ENCODE assay signal across 10 mouse cellular contexts in genomic region chr2:131911341-131911740, GRCm38 (mm10). TPM values are rescaled to one million over a fixed set of nuclear protein-coding genes. Genes with fewer than 3 reads are reported as not detected.
DNase-seq lines count a peak whose midpoint lies in the region; ATAC-seq and TF ChIP-seq lines count a peak whose summit lies in the region.
"Had no signal": no experiment of that assay in that cellular context is flagged by ENCODE, and none has a peak within 500 bp of the region (broad histone marks: within the 10 kb centered on the region; RNA-seq: fewer than 3 reads in every experiment).

No protein-coding gene starts in this region.

- WGBS in embryonic facial prominence, embryonic 11.5 days = 25% methylated on average over 4 of the region's 4 CpGs
- WGBS in embryonic facial prominence, embryonic 10.5 days = 38% methylated on average over 4 of the region's 4 CpGs
- 47% methylated on average over 4 of the region's 4 CpGs for WGBS in midbrain, embryonic 12.5 days
- 54% methylated on average over 4 of the region's 4 CpGs for WGBS in midbrain, embryonic 11.5 days
- 46% methylated on average over 4 of the region's 4 CpGs for WGBS in intestine, postnatal 0 days
- 55% methylated on average over 4 of the region's 4 CpGs for WGBS in stomach, embryonic 16.5 days

- H3K9me3 ChIP-seq in embryonic facial prominence, embryonic 11.5 days (replicated peaks; ENCODE audit: control insufficient read depth, low read length) = no peaks in the 10 kb centered on the region
- no peaks in the 10 kb centered on the region for H3K9me3 ChIP-seq in embryonic facial prominence, embryonic 10.5 days
- H3K9me3 ChIP-seq in midbrain, embryonic 12.5 days = no peaks in the 10 kb centered on the region
- no peaks in the 10 kb centered on the region for H3K9me3 ChIP-seq in midbrain, embryonic 11.5 days (ENCODE audit: control insufficient read depth, low read length)
- no peaks in the 10 kb centered on the region for H3K9me3 ChIP-seq in intestine, postnatal 0 days (ENCODE audit: control insufficient read depth)
- no peaks in the 10 kb centered on the region for H3K9me3 ChIP-seq in stomach, embryonic 16.5 days (replicated peaks; ENCODE audit: control insufficient read depth, low read length)

- no peaks in the 10 kb centered on the region for H3K27me3 ChIP-seq in embryonic facial prominence, embryonic 11.5 days (ENCODE audit: control insufficient read depth, insufficient read depth, low read length)
- peaks cover 24% of the 10 kb centered on the region for H3K27me3 ChIP-seq in embryonic facial prominence, embryonic 10.5 days (replicated peaks; ENCODE audit: low read depth, poor library complexity, severe bottlenecking)
- no peaks in the 10 kb centered on the region for H3K27me3 ChIP-seq in midbrain, embryonic 12.5 days
- H3K27me3 ChIP-seq in midbrain, embryonic 11.5 days (ENCODE audit: control insufficient read depth, insufficient read depth, low read length) = peaks cover 3% of the 10 kb centered on the region; the same call in 1 of the 2 replicates
- no peaks in the 10 kb centered on the region for H3K27me3 ChIP-seq in intestine, postnatal 0 days (replicated peaks; ENCODE audit: control insufficient read depth, insufficient read depth, low read length)
- H3K27me3 ChIP-seq in stomach, embryonic 16.5 days (ENCODE audit: control insufficient read depth, insufficient read depth, low read length) = no peaks in the 10 kb centered on the region

- no peaks in the 10 kb centered on the region for H3K4me1 ChIP-seq in embryonic facial prominence, embryonic 11.5 days (ENCODE audit: control insufficient read depth, insufficient read depth, low read length)
- peaks cover 19% of the 10 kb centered on the region for H3K4me1 ChIP-seq in embryonic facial prominence, embryonic 10.5 days
- H3K4me1 ChIP-seq in midbrain, embryonic 12.5 days = peaks cover 14% of the 10 kb centered on the region
- 0 out of 2 replicates have a peak, but pooled peaks cover 2% of the 10 kb centered on the region for H3K4me1 ChIP-seq in midbrain, embryonic 11.5 days (ENCODE audit: control insufficient read depth, insufficient read depth, low read length)
- H3K4me1 ChIP-seq in intestine, postnatal 0 days (replicated peaks; ENCODE audit: control insufficient read depth, insufficient read depth, low read length) = no peaks in the 10 kb centered on the region
- H3K4me1 ChIP-seq in stomach, embryonic 16.5 days (ENCODE audit: control insufficient read depth, insufficient read depth, low read length) = 0 out of 2 replicates have a peak, but pooled peaks cover 8% of the 10 kb centered on the region

- no peak for TF ChIP-seq CTCF in intestine, postnatal 0 days (IDR thresholded peaks at IDR 0.05; ENCODE audit: low read depth)

- H3K4me2 ChIP-seq in embryonic facial prominence, embryonic 11.5 days (ENCODE audit: low read depth, low read length) = no peak overlapping the region
- H3K4me2 ChIP-seq in midbrain, embryonic 12.5 days (replicated peaks) = peak overlapping the region; percentile 74
- H3K4me2 ChIP-seq in midbrain, embryonic 11.5 days = no peak overlapping the region
- H3K4me2 ChIP-seq in intestine, postnatal 0 days (replicated peaks; ENCODE audit: low read depth) = peak overlapping the region; percentile 83; the same call in 1 of the 2 replicates
- H3K4me2 ChIP-seq in stomach, embryonic 16.5 days (ENCODE audit: low read depth, low read length) = peak overlapping the region; percentile 68

- H3K9ac ChIP-seq in embryonic facial prominence, embryonic 11.5 days (replicated peaks; ENCODE audit: low read length) = no peak overlapping the region
- no peak overlapping the region for H3K9ac ChIP-seq in midbrain, embryonic 12.5 days (replicated peaks)
- no peak overlapping the region for H3K9ac ChIP-seq in midbrain, embryonic 11.5 days (ENCODE audit: low read length)
- H3K9ac ChIP-seq in intestine, postnatal 0 days (ENCODE audit: low read depth, low read length) = no peak overlapping the region
- H3K9ac ChIP-seq in stomach, embryonic 16.5 days (ENCODE audit: low read length) = no peak overlapping the region

- ATAC-seq in embryonic facial prominence, embryonic 11.5 days (replicated peaks; ENCODE audit: insufficient number of reproducible peaks, low FRiP score, low TSS enrichment, low read depth) = no peak
- ATAC-seq in midbrain, embryonic 12.5 days (ENCODE audit: low FRiP score, low read depth) = no peak
- ATAC-seq in midbrain, embryonic 11.5 days (ENCODE audit: low FRiP score) = no peak
- ATAC-seq in intestine, postnatal 0 days = no peak
- ATAC-seq in stomach, embryonic 16.5 days (ENCODE audit: insufficient read depth, low FRiP score) = no peak
- ATAC-seq in CD4-positive, CD25-positive, alpha-beta regulatory T cell, adult 4 months = no peak

- H3K4me3 ChIP-seq in embryonic facial prominence, embryonic 11.5 days (ENCODE audit: low read depth, low read length) = no peak overlapping the region
- no peak overlapping the region; the same call in 1 of the 2 replicates for H3K4me3 ChIP-seq in embryonic facial prominence, embryonic 10.5 days
- H3K4me3 ChIP-seq in midbrain, embryonic 12.5 days = peak overlapping the region; percentile 73
- H3K4me3 ChIP-seq in midbrain, embryonic 11.5 days (ENCODE audit: low read depth, low read length) = no peak overlapping the region
- H3K4me3 ChIP-seq in intestine, postnatal 0 days (ENCODE audit: low read depth, low read length) = no peak overlapping the region
- peak overlapping the region; percentile 62 for H3K4me3 ChIP-seq in stomach, embryonic 16.5 days (replicated peaks; ENCODE audit: low read length)

- DNase-seq in embryonic facial prominence, embryonic 11.5 days (ENCODE audit: low spot score) = peak; percentile 11
- no peak for DNase-seq in embryonic facial prominence, embryonic 10.5 days (ENCODE audit: low spot score)
- no peak for DNase-seq in midbrain, embryonic 11.5 days (ENCODE audit: low spot score, missing footprints)
- no peak for DNase-seq in lung, adult 18-20 months
- DNase-seq: adrenal gland, postnatal 10 days; heart, adult 18-20 months had no signal

- H3K36me3 ChIP-seq in embryonic facial prominence, embryonic 11.5 days (replicated peaks; ENCODE audit: control insufficient read depth, insufficient read depth, low read depth, low read length) = no peaks in the 10 kb centered on the region
- no peaks in the 10 kb centered on the region for H3K36me3 ChIP-seq in embryonic facial prominence, embryonic 10.5 days (replicated peaks)
- peaks cover 2% of the 10 kb centered on the region; the same call in 1 of the 2 replicates for H3K36me3 ChIP-seq in midbrain, embryonic 12.5 days
- H3K36me3 ChIP-seq in midbrain, embryonic 11.5 days (ENCODE audit: control insufficient read depth, insufficient read depth, low read length) = no peaks in the 10 kb centered on the region
- no peaks in the 10 kb centered on the region for H3K36me3 ChIP-seq in intestine, postnatal 0 days (ENCODE audit: control insufficient read depth, insufficient read depth)
- no peaks in the 10 kb centered on the region for H3K36me3 ChIP-seq in stomach, embryonic 16.5 days (ENCODE audit: control insufficient read depth, insufficient read depth, low read length)

- no peak overlapping the region for H3K27ac ChIP-seq in embryonic facial prominence, embryonic 11.5 days (replicated peaks; ENCODE audit: low read depth, low read length)
- H3K27ac ChIP-seq in embryonic facial prominence, embryonic 10.5 days (replicated peaks) = no peak overlapping the region
- H3K27ac ChIP-seq in midbrain, embryonic 12.5 days (replicated peaks) = no peak overlapping the region
- H3K27ac ChIP-seq in midbrain, embryonic 11.5 days (ENCODE audit: low read depth, low read length) = no peak overlapping the region
- H3K27ac ChIP-seq in intestine, postnatal 0 days (ENCODE audit: low read depth, low read length) = no peak overlapping the region
- H3K27ac ChIP-seq in stomach, embryonic 16.5 days (ENCODE audit: low read length) = no peak overlapping the region

RNA-seq across cellular contexts. Expression of gene Prn, which starts 1.6 kb away (rescaled TPM):
- not detected in 2 replicates for polyA plus RNA-seq in embryonic facial prominence, embryonic 11.5 days (2014; fragmentation: Nextera tagmentation; extraction: Ambion mirVana)
- not detected in 2 replicates for polyA plus RNA-seq in embryonic facial prominence, embryonic 10.5 days (2016; fragmentation: Nextera tagmentation; extraction: Ambion mirVana)
- not detected in 2 replicates for polyA plus RNA-seq in midbrain, embryonic 12.5 days (2016; fragmentation: Nextera tagmentation; extraction: Ambion mirVana)
- polyA plus RNA-seq in midbrain, embryonic 11.5 days (2014; fragmentation: Nextera tagmentation; extraction: Ambion mirVana) = not detected in 2 replicates
- not detected in 2 replicates for polyA plus RNA-seq in intestine, postnatal 0 days (2015; fragmentation: Nextera tagmentation; extraction: Ambion mirVana)
- polyA plus RNA-seq in stomach, embryonic 16.5 days (2015; fragmentation: Nextera tagmentation; extraction: Ambion mirVana) = 0.37 TPM in 1 of 2 replicates, not detected in the other
- not detected for polyA plus RNA-seq in CD4-positive, CD25-positive, alpha-beta regulatory T cell, adult 4 months (2017; shearing (Covaris generic))

RNA-seq across cellular contexts. Expression of gene Prnp, which starts 1.6 kb away (rescaled TPM):
- 23.7 and 24.0 TPM in 2 replicates for polyA plus RNA-seq in embryonic facial prominence, embryonic 11.5 days (2014; fragmentation: Nextera tagmentation; extraction: Ambion mirVana)
- 14.7 and 21.7 TPM in 2 replicates for polyA plus RNA-seq in embryonic facial prominence, embryonic 10.5 days (2016; fragmentation: Nextera tagmentation; extraction: Ambion mirVana)
- polyA plus RNA-seq in midbrain, embryonic 12.5 days (2016; fragmentation: Nextera tagmentation; extraction: Ambion mirVana) = 58.9 and 60.1 TPM in 2 replicates
- polyA plus RNA-seq in midbrain, embryonic 11.5 days (2014; fragmentation: Nextera tagmentation; extraction: Ambion mirVana) = 27.2 and 29.7 TPM in 2 replicates
- 47.2 and 47.5 TPM in 2 replicates for polyA plus RNA-seq in intestine, postnatal 0 days (2015; fragmentation: Nextera tagmentation; extraction: Ambion mirVana)
- polyA plus RNA-seq in stomach, embryonic 16.5 days (2015; fragmentation: Nextera tagmentation; extraction: Ambion mirVana) = 70.4 and 73.5 TPM in 2 replicates
- 10 to 100 TPM; 11.8 to 12.3 TPM for polyA plus RNA-seq in CD4-positive, CD25-positive, alpha-beta regulatory T cell, adult 4 months (2017; shearing (Covaris generic))

RNA-seq across cellular contexts. Expression of gene Prnd, which starts 39.3 kb away (rescaled TPM):
- 15.1 and 15.6 TPM in 2 replicates for polyA plus RNA-seq in embryonic facial prominence, embryonic 11.5 days (2014; fragmentation: Nextera tagmentation; extraction: Ambion mirVana)
- 6.6 and 10.0 TPM in 2 replicates for polyA plus RNA-seq in embryonic facial prominence, embryonic 10.5 days (2016; fragmentation: Nextera tagmentation; extraction: Ambion mirVana)
- polyA plus RNA-seq in midbrain, embryonic 12.5 days (2016; fragmentation: Nextera tagmentation; extraction: Ambion mirVana) = 7.4 and 8.1 TPM in 2 replicates
- 5.3 and 6.9 TPM in 2 replicates for polyA plus RNA-seq in midbrain, embryonic 11.5 days (2014; fragmentation: Nextera tagmentation; extraction: Ambion mirVana)
- polyA plus RNA-seq in intestine, postnatal 0 days (2015; fragmentation: Nextera tagmentation; extraction: Ambion mirVana) = 9.8 and 12.2 TPM in 2 replicates
- 39.3 and 44.0 TPM in 2 replicates for polyA plus RNA-seq in stomach, embryonic 16.5 days (2015; fragmentation: Nextera tagmentation; extraction: Ambion mirVana)
- under 1 TPM in 1 of 2 experiments, not detected in 1; 0.19 TPM for polyA plus RNA-seq in CD4-positive, CD25-positive, alpha-beta regulatory T cell, adult 4 months (2017; shearing (Covaris generic))

RNA-seq across cellular contexts. Expression of gene Erv3, which starts 51.8 kb away (rescaled TPM):
- not detected in 2 replicates for polyA plus RNA-seq in embryonic facial prominence, embryonic 11.5 days (2014; fragmentation: Nextera tagmentation; extraction: Ambion mirVana)
- not detected in 2 replicates for polyA plus RNA-seq in embryonic facial prominence, embryonic 10.5 days (2016; fragmentation: Nextera tagmentation; extraction: Ambion mirVana)
- polyA plus RNA-seq in midbrain, embryonic 12.5 days (2016; fragmentation: Nextera tagmentation; extraction: Ambion mirVana) = not detected in 2 replicates
- polyA plus RNA-seq in midbrain, embryonic 11.5 days (2014; fragmentation: Nextera tagmentation; extraction: Ambion mirVana) = not detected in 2 replicates
- not detected in 2 replicates for polyA plus RNA-seq in intestine, postnatal 0 days (2015; fragmentation: Nextera tagmentation; extraction: Ambion mirVana)
- not detected in 2 replicates for polyA plus RNA-seq in stomach, embryonic 16.5 days (2015; fragmentation: Nextera tagmentation; extraction: Ambion mirVana)
- not detected for polyA plus RNA-seq in CD4-positive, CD25-positive, alpha-beta regulatory T cell, adult 4 months (2017; shearing (Covaris generic))

Comparison
In these comparisons a context has a peak if more than half of its experiments do, and no peak if none do; other contexts are left out.
1. H3K4me2 ChIP-seq: peak in midbrain, embryonic 12.5 days (single experiment), intestine, postnatal 0 days (single experiment) and stomach, embryonic 16.5 days (single experiment); none in embryonic facial prominence, embryonic 11.5 days (single experiment) and midbrain, embryonic 11.5 days (single experiment).
2. H3K4me3 ChIP-seq: peak in midbrain, embryonic 12.5 days (single experiment) and stomach, embryonic 16.5 days (single experiment); none in embryonic facial prominence, embryonic 11.5 days (single experiment), embryonic facial prominence, embryonic 10.5 days (single experiment), midbrain, embryonic 11.5 days (single experiment) and intestine, postnatal 0 days (single experiment).